Mouse (Mus musculus): ENCODE data around the gene 4931428L18Rik.

Gene 4931428L18Rik

GRCm38 (mm10) chr1:31150546-31150945, 71.9 kb downstream of the 4931428L18Rik start:
- no peak for DNase-seq

GRCm38 (mm10) chr1:31149671-31150070, 72.8 kb downstream of the 4931428L18Rik start:
- peak; percentile 66 for DNase-seq

- no peak for DNase-seq
These were observed 78.9 kb downstream of the 4931428L18Rik start for GRCm38 (mm10) chr1:31143571-31143970.

- no peak for DNase-seq
These were observed 80.0 kb downstream of the 4931428L18Rik start for GRCm38 (mm10) chr1:31142288-31143094.

GRCm38 (mm10) chr1:31138387-31138786, 84.1 kb downstream of the 4931428L18Rik start:
- DNase-seq, result no peak

DNA sequence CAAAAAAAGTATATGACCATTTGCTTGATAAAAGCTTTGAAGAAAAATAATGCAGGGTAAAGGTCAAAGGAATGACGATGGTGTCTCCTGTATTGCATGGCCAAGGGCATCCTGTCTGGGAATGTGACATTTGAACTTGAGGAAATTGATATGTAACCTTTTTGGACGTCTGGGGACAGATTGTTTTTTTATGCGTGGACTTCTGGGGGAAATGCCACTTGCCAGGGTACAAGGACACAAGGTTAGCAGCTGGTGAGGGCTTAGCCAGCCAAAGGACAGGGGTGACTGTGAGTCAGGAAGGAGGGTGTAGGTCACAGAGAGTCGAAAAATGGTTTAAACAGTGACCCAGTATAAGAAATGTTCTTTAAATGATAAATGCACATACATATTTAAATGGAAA, 109.0 kb downstream of the 4931428L18Rik start:
- DNase-seq, result no peak

- no peak for DNase-seq
These were observed 114.5 kb downstream of the 4931428L18Rik start for GRCm38 (mm10) chr1:31107961-31108360.

GRCm38 (mm10) chr1:31102863-31103657, 119.4 kb downstream of the 4931428L18Rik start:
- DNase-seq, result no peak

DNA sequence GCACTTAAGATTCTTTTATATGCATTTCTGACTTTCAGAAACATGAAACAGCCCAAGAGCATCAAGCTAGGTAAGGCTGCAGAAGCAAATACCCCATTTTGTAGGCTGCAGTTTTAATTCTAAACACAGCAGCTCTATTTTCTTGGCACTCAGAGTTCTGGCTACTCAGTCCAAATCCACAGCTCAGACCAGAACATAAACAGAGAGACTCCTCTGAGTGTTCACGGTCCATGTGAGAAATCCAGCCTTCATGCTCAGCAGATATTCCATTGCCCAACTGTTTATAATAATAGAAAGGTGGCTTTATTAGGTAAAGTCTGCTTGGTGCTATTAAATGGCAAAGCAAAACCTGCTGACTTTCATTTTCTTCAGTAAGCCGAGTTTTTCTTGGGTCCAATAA, 120.2 kb downstream of the 4931428L18Rik start:
- no peak for DNase-seq

- no peak for DNase-seq
These were observed 125.3 kb downstream of the 4931428L18Rik start for GRCm38 (mm10) chr1:31097208-31097607.

GRCm38 (mm10) chr1:31096466-31096793, 126.1 kb downstream of the 4931428L18Rik start:
- no peak for DNase-seq

DNA sequence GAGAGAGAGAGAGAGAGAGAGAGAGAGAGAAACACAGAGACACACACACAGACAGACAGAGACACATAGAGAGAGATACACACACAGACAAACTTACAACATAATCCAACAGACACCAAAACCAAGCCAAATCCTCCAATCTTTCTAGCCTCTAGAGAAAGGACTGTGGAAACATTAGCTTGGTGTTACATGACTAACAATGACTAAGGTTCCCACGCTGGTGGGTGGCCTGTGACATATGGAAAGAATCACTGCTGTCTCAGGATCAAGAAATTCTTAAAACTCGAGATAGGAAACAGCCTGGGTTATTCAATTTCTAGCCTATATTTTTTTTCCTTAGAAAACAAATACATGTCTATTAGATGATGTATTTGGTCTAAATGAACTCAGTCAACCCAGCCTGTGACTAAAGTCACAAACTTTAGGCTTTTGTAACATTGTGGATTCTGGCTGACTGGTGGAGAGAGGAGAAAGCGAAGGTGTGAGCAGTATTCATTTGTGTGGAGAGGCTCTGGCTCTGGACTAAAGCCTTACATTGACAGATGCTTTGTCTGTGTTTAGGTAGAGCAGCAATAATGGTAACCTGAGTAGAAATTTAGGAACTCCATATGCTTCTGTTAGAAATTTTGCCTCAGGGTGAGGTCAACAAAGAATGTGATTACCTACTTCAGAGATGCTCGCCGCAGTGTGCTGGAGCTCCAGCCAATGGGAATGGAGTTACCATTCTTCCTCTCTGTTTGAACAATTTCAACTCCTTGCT, 126.6 kb downstream of the 4931428L18Rik start:
- peak; percentile 35 for DNase-seq

GRCm38 (mm10) chr1:31094792-31095191, 127.7 kb downstream of the 4931428L18Rik start:
- DNase-seq, result no peak

DNA sequence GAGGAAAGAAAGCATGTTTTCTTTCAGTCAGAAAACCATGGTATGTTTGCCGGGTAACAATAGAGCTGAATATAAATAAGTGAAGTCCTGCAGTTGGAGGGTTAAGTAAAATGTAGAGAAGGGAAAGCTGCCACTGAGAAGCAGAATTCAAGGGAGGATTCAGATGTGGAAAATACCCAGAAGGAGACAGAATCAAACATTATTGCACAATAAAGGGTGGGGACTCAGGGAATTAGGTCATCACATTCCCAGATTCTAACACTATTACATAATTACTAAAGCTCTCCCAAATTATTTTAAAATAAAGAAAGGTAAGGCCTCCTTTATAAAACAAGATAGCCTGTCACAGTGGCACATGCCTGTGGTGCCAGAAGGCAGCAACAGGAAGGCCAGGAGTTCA, 128.5 kb downstream of the 4931428L18Rik start:
- no peak for DNase-seq

DNA sequence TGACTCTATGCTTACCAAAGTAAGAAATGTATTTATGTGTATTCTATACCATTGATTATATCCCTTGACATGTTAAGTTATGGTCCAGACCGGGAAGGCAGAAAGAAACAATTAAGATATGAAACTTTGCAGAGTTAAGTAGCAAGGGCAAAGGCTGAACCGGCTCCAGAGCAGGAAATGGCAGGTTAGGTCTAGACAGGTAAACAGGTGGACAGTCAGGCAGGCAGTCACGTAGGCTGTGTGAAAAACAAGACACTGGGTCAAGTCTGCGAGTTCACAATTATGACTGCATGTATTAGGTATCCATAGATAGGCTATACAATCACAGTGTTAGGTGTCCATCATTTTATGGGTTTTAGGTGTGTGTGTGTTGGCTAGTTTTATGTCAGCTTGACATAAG, 133.8 kb downstream of the 4931428L18Rik start:
- no peak for DNase-seq

DNA sequence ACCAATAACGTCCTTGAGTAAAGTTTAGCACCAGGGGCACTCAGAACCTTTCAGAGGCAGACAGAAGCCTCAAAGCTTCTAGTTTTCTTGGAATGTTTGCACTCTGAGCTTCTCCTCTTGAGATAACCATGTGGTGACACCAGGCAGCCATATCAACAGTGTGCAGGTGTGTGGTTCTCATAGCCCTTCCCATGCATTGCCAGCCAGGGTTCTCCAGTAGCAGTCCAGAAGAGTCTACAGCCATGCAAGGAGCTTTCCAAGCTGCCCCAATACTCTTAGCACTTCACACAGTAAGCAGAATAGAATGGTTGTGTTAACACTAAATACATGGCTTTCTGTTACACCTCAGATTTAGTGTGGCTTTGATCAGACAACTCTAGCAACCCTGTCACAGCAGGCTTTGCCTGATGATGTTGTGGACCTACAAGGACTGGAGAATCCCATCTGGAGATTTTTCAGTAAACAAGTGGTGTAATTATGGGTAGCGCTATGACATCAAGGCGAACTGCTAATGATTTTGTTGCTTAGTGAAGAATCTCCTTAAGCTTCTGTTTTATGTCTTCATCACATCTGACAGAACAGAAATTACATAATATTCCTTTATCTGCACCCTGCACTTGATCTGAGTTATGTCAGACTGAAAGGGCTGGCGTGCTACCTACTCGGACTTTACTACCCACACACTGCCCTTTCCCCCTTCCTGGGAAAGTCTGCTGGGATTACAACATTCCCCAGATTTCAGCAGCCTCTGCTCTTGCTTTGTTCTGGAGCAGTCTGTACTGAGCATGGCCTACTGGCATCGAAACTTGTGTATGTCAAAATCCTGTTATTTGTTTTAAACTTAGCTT, 149.7 kb downstream of the 4931428L18Rik start:
- DNase-seq, result no peak

GRCm38 (mm10) chr1:31071209-31071608, 151.3 kb downstream of the 4931428L18Rik start:
- no peak for DNase-seq

DNA sequence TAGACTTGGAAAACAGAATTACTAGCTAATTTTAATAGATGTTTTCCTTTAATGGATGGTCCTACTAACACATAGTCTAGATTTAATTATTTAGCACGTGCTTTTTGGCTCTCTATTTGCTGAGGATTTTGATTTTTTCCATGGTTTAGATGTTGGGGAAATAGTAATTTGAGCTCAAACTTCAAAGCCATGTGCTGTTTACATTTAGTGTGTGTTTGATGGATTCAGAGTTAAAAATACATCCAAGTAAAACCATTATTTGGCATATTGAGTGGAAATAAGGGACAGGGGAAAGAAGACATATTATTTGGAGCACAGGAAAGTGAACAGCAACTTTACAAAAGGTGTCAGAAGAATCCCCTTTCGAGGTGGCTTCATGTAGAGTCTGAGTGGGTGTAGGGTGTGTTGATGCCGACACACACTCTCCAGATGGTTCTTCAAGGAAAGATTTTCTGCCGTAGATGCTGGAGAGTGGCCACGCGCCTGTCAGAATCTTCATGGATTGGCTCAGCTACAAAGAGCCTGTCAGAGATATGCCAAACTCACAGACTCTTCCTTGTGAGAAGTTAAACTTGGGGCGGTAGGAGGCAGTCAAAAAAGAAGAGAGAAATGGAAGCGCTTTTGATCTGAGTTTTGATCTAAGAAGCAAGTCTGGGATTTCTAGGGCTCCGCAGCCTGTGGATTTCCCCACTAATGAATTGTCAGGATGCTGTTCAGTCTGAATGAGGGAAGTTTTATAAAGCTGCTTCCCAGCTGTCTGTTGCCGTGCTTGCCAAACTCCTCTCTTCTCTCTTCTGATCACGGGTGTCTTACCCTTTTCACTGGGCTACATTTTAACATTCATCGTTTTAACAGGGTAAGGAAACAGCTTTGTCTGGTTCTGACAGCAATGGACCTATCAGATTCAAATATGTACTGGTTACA, 157.4 kb downstream of the 4931428L18Rik start:
- DNase-seq, result no peak

DNA sequence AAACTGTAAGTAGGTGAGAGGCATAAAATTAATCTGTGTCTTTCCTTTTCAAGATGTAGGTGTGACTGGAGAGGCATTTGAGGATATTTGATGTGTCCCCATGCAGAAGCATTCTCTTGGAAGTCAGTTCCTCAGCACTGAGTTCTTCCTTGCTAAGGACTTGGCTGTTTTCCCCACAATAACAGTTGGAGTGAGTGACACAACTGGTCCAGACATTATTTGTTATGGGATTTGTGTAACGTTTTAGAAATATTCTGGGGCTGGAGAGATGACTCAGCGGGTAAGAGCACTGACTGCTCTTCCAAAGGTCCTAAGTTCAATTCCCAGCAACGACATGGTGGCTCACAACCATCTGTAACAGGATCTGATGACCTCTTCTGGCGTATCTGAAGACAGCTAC, 162.7 kb downstream of the 4931428L18Rik start:
- no peak for DNase-seq

GRCm38 (mm10) chr1:31058861-31059351, 163.6 kb downstream of the 4931428L18Rik start:
- no peak for DNase-seq

- DNase-seq, result peak; percentile 11
These were observed 164.3 kb downstream of the 4931428L18Rik start for GRCm38 (mm10) chr1:31058196-31058595.
